Mouse (Mus musculus): Measurements from ENCODE around the gene Gm47289.

GRCm38 (mm10) chr9:119205756-119206155 lies 46.8 kb downstream of the Gm47289 start:
- TF ChIP-seq EP300 (IDR thresholded peaks at IDR 0.05; ENCODE audit: low read depth): no peak
- TF ChIP-seq CTCF (IDR thresholded peaks at IDR 0.05; ENCODE audit: low read depth): no peak

Measured in liver, embryonic 14.5 days (tissue).